Mouse (Mus musculus) liver, embryonic 14.5 days (tissue): ENCODE measurements around the gene Cdh16. TPM values are rescaled to one million over a fixed set of nuclear protein-coding genes. Genes with fewer than 3 reads are reported as not detected.

ENCODE experiments used
- ATAC-seq: fragments of 200-750 bp; cut with Nextera tagmentation; 2 replicates; pipeline ENCODE4 v1.8.0; 2017; ENCODE audit warnings: moderate number of reproducible peaks, mild to moderate bottlenecking, moderate library complexity; ENCODE audit not compliant: insufficient read depth
- DNase-seq, 3 experiments: peaks; one replicate each; pipeline ENCODE4 v3.0.0-alpha.2; 2012 to 2013; ENCODE audit warnings: low read depth in 3 of 3, low spot score in 3 of 3
- H3K27ac ChIP-seq: fragments of 300-500 bp; sonication (generic); 2 replicates; pipeline ENCODE4 v1.5.1; 2014; ENCODE audit warnings: moderate library complexity, mild to moderate bottlenecking, control low read depth, inconsistent platforms
- H3K27me3 ChIP-seq: fragments of 300-500 bp; sonication (generic); 2 replicates; pipeline ENCODE4 v1.6.1; 2014; ENCODE audit warnings: mild to moderate bottlenecking, low read length, moderate library complexity; ENCODE audit not compliant: control insufficient read depth, insufficient read depth
- H3K36me3 ChIP-seq: fragments of 300-500 bp; sonication (generic); replicated peaks from 2 replicates; pipeline ENCODE4 v1.6.1; 2014; ENCODE audit warnings: low read depth; ENCODE audit not compliant: control insufficient read depth, insufficient read depth
- H3K4me1 ChIP-seq, 2 experiments: fragments of 200-500 bp in 1 of 2; fragments of 300-500 bp in 1 of 2; sonication (generic) in 1 of 2; replicated peaks; 2 replicates each; pipeline ENCODE4 v1.6.1; 2012 to 2014; ENCODE audit warnings: antibody characterized with exemption in 1 of 2, inconsistent platforms in 1 of 2, low read length in 1 of 2; ENCODE audit not compliant: control insufficient read depth in 2 of 2, insufficient read depth in 2 of 2
- H3K4me2 ChIP-seq: fragments of 300-500 bp; sonication (generic); 2 replicates; pipeline ENCODE4 v1.6.1; 2014; ENCODE audit warnings: low read depth, mild to moderate bottlenecking, control low read depth, moderate library complexity
- H3K4me3 ChIP-seq, 2 experiments: fragments of 200-500 bp in 1 of 2; fragments of 300-500 bp in 1 of 2; sonication (generic) in 1 of 2; 2 replicates each; pipeline ENCODE4 v1.5.1; 2012 to 2014; ENCODE audit warnings: low read depth in 2 of 2, low read length in 2 of 2, mild to moderate bottlenecking in 2 of 2, control low read depth in 1 of 2, inconsistent platforms in 1 of 2, moderate library complexity in 1 of 2; ENCODE audit not compliant: insufficient read depth in 1 of 2
- H3K9ac ChIP-seq: fragments of 300-500 bp; sonication (generic); replicated peaks from 2 replicates; pipeline ENCODE4 v1.6.1; 2014; ENCODE audit warnings: mild to moderate bottlenecking, control low read depth, moderate library complexity
- H3K9me3 ChIP-seq: fragments of 300-500 bp; sonication (generic); 2 replicates; pipeline ENCODE4 v1.6.1; 2016; ENCODE audit warnings: low read length, mixed read lengths; ENCODE audit not compliant: control insufficient read depth
- CTCF ChIP-seq: IDR thresholded peaks from 2 replicates; pipeline ENCODE4 v1.5.1; 2016; ENCODE audit warnings: antibody characterized with exemption, low read depth, control low read depth
- EP300 ChIP-seq: IDR thresholded peaks from 2 replicates; pipeline ENCODE4 v1.6.1; 2016; ENCODE audit warnings: antibody characterized with exemption, low read depth
- WGBS: fragments of 180-500 bp; shearing (Covaris S2); extraction: QIAGEN DNeasy Blood & Tissue Kit; methylation state at CpG from one replicate; pipeline ENCODE4 v1.1.7; 2014; ENCODE audit not compliant: insufficient replicate concordance; 5-methylcytosine and 5-hydroxymethylcytosine counted together
- polyA plus RNA-seq, 2 experiments: library from polyadenylated mRNA; depleted of rRNA in 1 of 2; stranded (reverse) in 1 of 2; unstranded in 1 of 2; fragments of >200 nt; fragmentation: Nextera tagmentation in 1 of 2; extraction: Ambion mirVana in 1 of 2; gene quantifications; 2 replicates each; pipeline versions ENCODE4 v1.2.1 to v1.2.3; 2012 to 2014

Cdh16 gene
- polyA plus RNA-seq, 2 experiments: 0.02 TPM; not detected in 1

- no peak for ATAC-seq
- Histone ChIP-seq H3K36me3 (peaks cover 2% of the 10 kb centered on the region), H3K9me3 (no peaks in the 10 kb centered on the region), H3K27ac (no peak overlapping the region), H3K4me3 (no peak overlapping the region), H3K4me2 (no peak overlapping the region), H3K4me1 (peaks cover 0 to 8% of the 10 kb centered on the region in 2 experiments; a peak in 2 of 4 replicates), H3K9ac (no peak overlapping the region), H3K27me3 (peaks cover 15% of the 10 kb centered on the region)
- DNase-seq: no peak
- WGBS: 51% methylated on average over 9 of the region's 9 CpGs
- TF ChIP-seq EP300: no peak
- TF ChIP-seq CTCF: no peak
Measured at GRCm38 (mm10) chr8:104633156-104633744, 9.1 kb upstream of the Cdh16 start.

- Histone ChIP-seq H3K4me1 (peaks cover 0 to 8% of the 10 kb centered on the region in 2 experiments; a peak in 2 of 4 replicates), H3K27ac (no peak overlapping the region), H3K4me2 (no peak overlapping the region), H3K9ac (no peak overlapping the region), H3K27me3 (peaks cover 15% of the 10 kb centered on the region), H3K4me3 (no peak overlapping the region), H3K36me3 (no peaks in the 10 kb centered on the region), H3K9me3 (no peaks in the 10 kb centered on the region)
- 45% methylated on average over 6 of the region's 6 CpGs for WGBS
- TF ChIP-seq CTCF (no peak), EP300 (no peak)
- DNase-seq (no peak), ATAC-seq (no peak)
Measured at GRCm38 (mm10) chr8:104632486-104632885, 8.3 kb upstream of the Cdh16 start.

GRCm38 (mm10) chr8:104631975-104632374 lies 7.8 kb upstream of the Cdh16 start:
- ATAC-seq: no peak
- H3K9ac ChIP-seq: no peak overlapping the region
- no peak for DNase-seq
- H3K27ac ChIP-seq: no peak overlapping the region
- peaks cover 15% of the 10 kb centered on the region for H3K27me3 ChIP-seq
- WGBS: 22% methylated on average over 5 of the region's 5 CpGs
- no peaks in the 10 kb centered on the region for H3K36me3 ChIP-seq
- no peak overlapping the region for H3K4me2 ChIP-seq
- H3K4me3 ChIP-seq: no peak overlapping the region
- peaks cover 0 to 8% of the 10 kb centered on the region in 2 experiments; a peak in 2 of 4 replicates for H3K4me1 ChIP-seq
- H3K9me3 ChIP-seq: no peaks in the 10 kb centered on the region
- TF ChIP-seq EP300 (no peak), CTCF (no peak)

DNA sequence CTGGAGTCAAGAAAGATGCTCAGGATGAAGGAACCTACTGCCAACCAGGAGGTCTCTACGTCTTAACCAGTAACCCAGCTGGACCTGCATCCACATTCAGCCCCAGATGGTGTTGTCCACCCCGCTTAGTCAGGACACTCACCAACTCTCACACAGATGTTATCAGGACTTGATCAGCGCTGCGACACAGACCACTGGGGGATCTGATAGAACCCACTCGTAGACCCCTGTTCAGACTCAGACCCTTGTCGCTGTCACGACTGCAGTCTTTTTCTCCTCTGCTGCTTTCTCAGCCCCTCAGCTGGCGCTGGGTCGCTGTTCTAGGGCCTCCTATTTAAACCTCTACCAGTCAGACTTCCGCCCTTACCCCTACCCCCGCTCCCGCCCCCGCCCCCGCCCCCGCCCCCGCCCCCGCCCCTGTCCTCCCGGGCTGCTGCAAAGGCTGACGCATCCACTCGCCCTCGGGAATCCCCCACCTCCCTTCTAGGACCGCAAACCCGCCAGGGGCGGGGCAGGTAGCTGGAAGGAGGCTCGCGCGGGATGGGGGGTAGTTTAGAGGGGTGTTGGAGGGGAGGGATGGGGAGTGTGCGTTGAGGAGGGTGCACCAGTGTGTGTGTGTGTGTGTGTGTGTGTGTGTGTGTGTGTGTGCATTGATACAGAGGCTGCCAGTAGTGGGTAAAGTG lies 6.9 kb upstream of the Cdh16 start, which contains the start of gene Rrad:
Gene Rrad, minus strand, starts transcription at position 347 of the 683 bp plus-strand sequence.
- TF ChIP-seq CTCF: no peak
- TF ChIP-seq EP300: no peak
- no peaks in the 10 kb centered on the region for H3K36me3 ChIP-seq
- H3K27ac ChIP-seq: no peak within 1 kb of the TSS
- no peak within 1 kb of the TSS for H3K9ac ChIP-seq
- peak within 1 kb of the TSS; percentile 8 to 13; a peak in 3 of 4 replicates for H3K4me3 ChIP-seq
- peaks cover 0 to 8% of the 10 kb centered on the region in 2 experiments; a peak in 2 of 4 replicates for H3K4me1 ChIP-seq
- H3K4me2 ChIP-seq: peak within 1 kb of the TSS; percentile 48
- no peaks in the 10 kb centered on the region for H3K9me3 ChIP-seq
- DNase-seq: peak in 1 of 3 experiments; percentile 24
- H3K27me3 ChIP-seq: peaks cover 15% of the 10 kb centered on the region
- WGBS: under 1% methylated on average over 27 of the region's 28 CpGs
- peak; percentile 18; the same call in 1 of the 2 replicates for ATAC-seq

- DNase-seq (no peak), ATAC-seq (peak; percentile 19; the same call in 1 of the 2 replicates)
- Histone ChIP-seq H3K4me3 (peak overlapping the region; percentile 8 to 13; a peak in 3 of 4 replicates), H3K4me2 (peak overlapping the region; percentile 48), H3K9ac (no peak overlapping the region), H3K9me3 (no peaks in the 10 kb centered on the region), H3K36me3 (no peaks in the 10 kb centered on the region), H3K27ac (no peak overlapping the region), H3K27me3 (peaks cover 15% of the 10 kb centered on the region), H3K4me1 (peaks cover 0 to 8% of the 10 kb centered on the region in 2 experiments; a peak in 2 of 4 replicates)
- TF ChIP-seq CTCF (no peak), EP300 (no peak)
- 2% methylated on average over 36 of the region's 36 CpGs for WGBS
Measured at GRCm38 (mm10) chr8:104630574-104630973, 6.4 kb upstream of the Cdh16 start.
